Mouse (Mus musculus): ENCODE data around the gene Btg2. TPM values are rescaled to one million over a fixed set of nuclear protein-coding genes. Genes with fewer than 3 reads are reported as not detected.
A peak's percentile ranks its signal among the peaks of the same experiment; 100 is the strongest.

Gene Btg2
- polyA plus RNA-seq, 1 experiment = 19.8 TPM

DNA sequence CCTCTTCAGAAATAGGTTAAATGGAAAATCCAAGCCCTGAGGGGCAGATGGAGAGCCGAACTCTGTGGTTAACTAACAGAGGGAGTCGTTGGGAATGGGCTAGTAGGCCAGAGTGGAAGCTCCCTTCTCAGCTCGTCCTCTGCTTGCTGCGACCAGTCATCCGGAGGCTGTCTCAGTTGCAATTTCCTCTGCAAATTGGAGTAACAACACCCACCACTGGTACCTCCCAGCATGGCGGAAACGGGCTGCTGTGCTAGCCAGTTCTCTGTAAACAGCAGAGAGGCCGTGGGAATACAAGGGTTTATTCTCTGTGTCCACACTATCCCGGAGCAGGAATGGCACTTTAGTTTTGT, 15.2 kb downstream of the Btg2 start:
- H3K4me1 ChIP-seq (ENCODE audit: control insufficient read depth, insufficient read depth, low read length) = peaks cover 8% of the 10 kb centered on the region
- TF ChIP-seq POLR2A (IDR thresholded peaks at IDR 0.05; ENCODE audit: extremely low read depth, insufficient read depth, low read length) = no peak
- TF ChIP-seq CTCF (IDR thresholded peaks at IDR 0.05; ENCODE audit: extremely low read depth, insufficient read depth, low read length) = no peak
- H3K4me3 ChIP-seq (ENCODE audit: insufficient read depth, low read length) = no peak overlapping the region
- H3K27ac ChIP-seq (ENCODE audit: insufficient read depth, low read length) = peak overlapping the region; percentile 92

DNA sequence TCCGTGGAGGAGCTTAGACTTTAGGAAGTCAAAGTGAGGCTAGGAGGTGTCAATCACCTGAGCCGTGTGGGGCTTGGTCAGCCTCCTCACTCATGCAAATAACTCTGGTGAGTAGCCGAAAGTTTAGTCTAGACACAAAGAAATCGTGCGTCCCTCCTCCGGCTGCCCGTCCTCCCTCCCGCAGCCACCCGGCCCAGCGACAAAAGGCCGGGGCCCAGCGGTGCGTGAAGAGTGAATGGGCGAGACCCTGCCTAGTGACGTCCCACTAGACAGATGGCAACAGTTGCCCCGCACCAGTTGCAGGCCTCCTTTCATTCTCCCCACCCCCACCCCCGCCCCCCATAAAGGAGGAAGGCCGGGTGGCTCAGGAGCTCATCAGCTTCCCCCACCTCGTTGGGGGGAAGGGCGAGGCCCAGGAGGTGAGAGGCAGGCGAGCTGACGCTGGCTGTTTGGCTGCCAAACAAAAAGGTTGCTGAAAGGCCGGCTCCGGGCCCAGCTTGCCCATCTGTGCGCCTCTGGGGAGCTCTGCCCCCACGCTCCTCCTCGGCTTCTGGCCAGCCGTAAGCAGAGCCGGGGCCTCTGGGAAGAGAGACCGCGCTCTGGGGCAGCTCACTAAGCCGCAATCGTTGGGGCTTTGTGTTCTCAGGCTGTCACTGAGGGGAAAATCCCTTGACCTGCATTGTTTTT, 15.7 kb downstream of the Btg2 start:
- Histone ChIP-seq H3K27ac (ENCODE audit: insufficient read depth, low read length) (peak overlapping the region; percentile 92), H3K4me1 (ENCODE audit: control insufficient read depth, insufficient read depth, low read length) (peaks cover 8% of the 10 kb centered on the region), H3K4me3 (ENCODE audit: insufficient read depth, low read length) (no peak overlapping the region)
- TF ChIP-seq POLR2A (IDR thresholded peaks at IDR 0.05; ENCODE audit: extremely low read depth, insufficient read depth, low read length) (no peak), CTCF (IDR thresholded peaks at IDR 0.05; ENCODE audit: extremely low read depth, insufficient read depth, low read length) (no peak)

DNA sequence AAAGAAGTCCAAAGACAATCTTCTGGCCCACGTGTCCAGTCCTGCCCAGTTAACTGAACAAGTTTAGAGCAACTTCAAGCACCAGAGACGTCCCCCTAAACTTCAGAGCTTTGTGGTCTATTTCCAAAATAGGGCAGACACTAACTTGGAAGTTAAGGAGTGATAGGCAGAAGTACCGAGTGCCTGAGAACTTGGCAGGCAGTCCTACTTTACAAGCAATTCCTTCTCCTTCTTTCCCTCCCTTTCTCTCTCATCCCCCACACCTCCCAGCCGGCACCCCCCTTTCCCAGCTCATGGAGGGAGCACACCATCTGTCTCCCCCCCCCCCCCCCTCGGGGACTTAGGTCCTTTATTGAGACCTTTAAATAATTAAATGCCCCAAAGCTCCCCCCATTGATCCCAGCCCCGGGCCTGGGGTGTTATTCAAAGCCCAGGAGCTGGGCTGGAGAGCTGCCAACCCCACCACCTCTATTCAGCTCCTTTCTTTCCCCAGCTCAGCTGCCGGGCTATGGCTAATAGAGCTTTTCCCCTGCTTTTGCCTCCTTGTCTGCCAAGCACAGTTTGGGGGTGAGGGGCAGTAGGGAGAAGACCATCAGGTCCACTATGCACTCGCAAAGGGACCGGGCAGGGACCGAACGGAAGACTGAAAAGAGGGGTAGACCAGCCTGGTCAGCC, 16.4 kb downstream of the Btg2 start:
- Histone ChIP-seq H3K4me1 (ENCODE audit: control insufficient read depth, insufficient read depth, low read length) (peaks cover 8% of the 10 kb centered on the region), H3K4me3 (ENCODE audit: insufficient read depth, low read length) (no peak overlapping the region), H3K27ac (ENCODE audit: insufficient read depth, low read length) (peak overlapping the region; percentile 63; the same call in 1 of the 2 replicates)
- TF ChIP-seq POLR2A (IDR thresholded peaks at IDR 0.05; ENCODE audit: extremely low read depth, insufficient read depth, low read length) (no peak), CTCF (IDR thresholded peaks at IDR 0.05; ENCODE audit: extremely low read depth, insufficient read depth, low read length) (no peak)

DNA sequence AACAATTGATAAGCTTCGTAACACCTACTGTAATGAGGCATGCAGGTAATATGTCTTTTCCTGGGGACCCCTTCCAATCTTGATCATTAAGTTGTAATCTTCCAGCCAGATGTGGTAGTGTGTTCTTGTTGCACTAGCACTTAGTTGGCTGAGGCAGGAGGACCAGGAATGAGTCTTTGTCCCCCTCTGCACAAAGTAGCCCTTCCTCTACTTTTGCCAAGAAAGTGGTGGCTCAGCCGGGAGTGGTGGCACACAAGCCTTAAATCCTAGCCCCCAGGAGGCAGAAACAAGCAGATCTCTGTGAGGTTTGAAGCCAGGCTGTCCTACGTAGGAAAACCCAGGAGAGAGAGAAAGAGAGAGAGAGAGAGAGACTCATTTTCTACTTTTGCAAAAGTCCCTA, 17.0 kb downstream of the Btg2 start:
- TF ChIP-seq POLR2A (IDR thresholded peaks at IDR 0.05; ENCODE audit: extremely low read depth, insufficient read depth, low read length) = no peak
- no peak for TF ChIP-seq CTCF (IDR thresholded peaks at IDR 0.05; ENCODE audit: extremely low read depth, insufficient read depth, low read length)
- H3K27ac ChIP-seq (ENCODE audit: insufficient read depth, low read length) = no peak overlapping the region
- H3K4me3 ChIP-seq (ENCODE audit: insufficient read depth, low read length) = no peak overlapping the region
- peaks cover 8% of the 10 kb centered on the region for H3K4me1 ChIP-seq (ENCODE audit: control insufficient read depth, insufficient read depth, low read length)

DNA sequence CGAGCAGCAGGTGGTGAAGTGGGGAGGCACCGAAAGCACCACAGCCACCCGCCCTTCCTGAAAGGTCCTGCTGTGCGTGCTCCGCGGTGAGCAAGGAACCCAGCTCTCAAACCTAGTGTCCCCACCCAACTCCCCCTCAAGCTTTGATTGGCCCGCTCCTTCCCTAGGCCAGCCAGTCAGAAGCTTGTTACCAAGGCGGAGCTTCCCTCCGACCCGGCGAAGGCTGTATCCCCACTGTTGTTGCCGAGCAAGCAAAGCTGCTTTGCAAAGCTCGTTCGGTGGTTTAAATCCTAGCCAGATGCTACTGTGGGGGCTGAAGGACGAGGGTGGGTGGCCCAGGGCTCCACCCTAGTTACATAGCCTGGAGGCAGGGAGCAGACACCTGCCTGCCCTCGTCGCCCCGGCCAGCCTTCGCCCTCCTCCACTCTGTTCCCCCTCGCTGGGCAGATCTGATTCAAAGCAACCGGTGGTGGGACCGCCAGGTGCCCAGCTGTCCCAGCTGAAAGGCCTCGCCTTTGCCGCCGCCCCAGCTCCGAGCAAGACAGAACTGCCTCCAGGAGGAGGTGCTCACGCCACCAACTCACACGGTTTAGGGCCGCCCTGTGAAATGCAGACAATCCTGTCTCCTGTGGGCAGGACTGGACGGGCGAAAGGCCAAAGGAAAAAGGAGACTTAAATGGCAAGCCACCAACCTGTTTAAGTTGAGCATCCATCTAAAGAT, 17.9 kb downstream of the Btg2 start:
- H3K27ac ChIP-seq (ENCODE audit: insufficient read depth, low read length) = peak overlapping the region; percentile 83
- H3K4me3 ChIP-seq (ENCODE audit: insufficient read depth, low read length) = peak overlapping the region; percentile 6
- TF ChIP-seq POLR2A (IDR thresholded peaks at IDR 0.05; ENCODE audit: extremely low read depth, insufficient read depth, low read length) (peak; percentile 95), CTCF (IDR thresholded peaks at IDR 0.05; ENCODE audit: extremely low read depth, insufficient read depth, low read length) (no peak)
- peaks cover 8% of the 10 kb centered on the region for H3K4me1 ChIP-seq (ENCODE audit: control insufficient read depth, insufficient read depth, low read length)

DNA sequence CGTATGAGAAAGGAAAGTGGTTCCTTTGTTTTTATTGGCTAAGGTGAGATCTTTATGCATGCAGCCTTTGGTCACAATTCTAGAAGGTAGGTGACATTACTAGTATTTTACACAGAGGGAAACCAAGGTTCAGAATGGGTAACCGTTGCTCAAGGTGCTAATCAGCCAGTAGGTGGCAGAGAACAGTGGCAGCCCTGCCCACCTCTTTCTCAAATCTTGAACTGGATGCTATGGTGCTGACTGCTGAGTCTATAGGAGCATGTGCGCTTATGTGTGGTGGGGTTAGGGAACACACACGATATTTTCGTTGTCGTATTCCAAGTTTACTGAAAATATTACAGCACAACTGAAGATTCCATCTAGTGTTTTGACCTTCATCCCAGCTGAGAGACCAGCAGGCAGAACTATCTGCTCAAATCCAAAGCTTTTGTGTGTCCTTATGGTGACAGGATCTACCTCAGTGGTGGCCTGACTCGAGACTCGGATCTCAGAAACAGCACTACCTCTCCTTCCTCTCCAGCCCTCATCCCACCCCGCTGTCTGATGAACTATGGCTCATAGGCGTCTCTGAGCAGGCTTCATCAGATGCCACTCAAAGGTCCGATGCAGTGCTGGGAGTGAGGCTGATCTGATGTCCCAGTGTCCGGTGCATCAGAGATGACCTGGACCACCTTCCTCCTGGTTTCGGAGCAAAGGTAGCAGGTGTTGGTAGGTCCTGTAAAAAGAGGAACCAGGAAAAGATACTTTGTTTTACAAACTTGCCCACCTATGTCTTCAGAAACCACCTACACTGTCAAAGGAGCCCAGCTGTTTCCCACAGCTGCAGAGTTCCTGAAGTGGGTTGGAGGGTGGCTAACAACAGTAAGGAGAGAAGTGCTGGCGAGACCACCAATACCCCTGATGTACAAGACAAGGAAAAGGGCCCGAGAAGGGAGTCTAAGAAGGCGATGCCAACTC, 18.9 kb downstream of the Btg2 start:
- peaks cover 8% of the 10 kb centered on the region for H3K4me1 ChIP-seq (ENCODE audit: control insufficient read depth, insufficient read depth, low read length)
- no peak overlapping the region for H3K4me3 ChIP-seq (ENCODE audit: insufficient read depth, low read length)
- peak overlapping the region; percentile 8 for H3K27ac ChIP-seq (ENCODE audit: insufficient read depth, low read length)
- TF ChIP-seq CTCF (IDR thresholded peaks at IDR 0.05; ENCODE audit: extremely low read depth, insufficient read depth, low read length) = peak; percentile 54
- no peak for TF ChIP-seq POLR2A (IDR thresholded peaks at IDR 0.05; ENCODE audit: extremely low read depth, insufficient read depth, low read length)

DNA sequence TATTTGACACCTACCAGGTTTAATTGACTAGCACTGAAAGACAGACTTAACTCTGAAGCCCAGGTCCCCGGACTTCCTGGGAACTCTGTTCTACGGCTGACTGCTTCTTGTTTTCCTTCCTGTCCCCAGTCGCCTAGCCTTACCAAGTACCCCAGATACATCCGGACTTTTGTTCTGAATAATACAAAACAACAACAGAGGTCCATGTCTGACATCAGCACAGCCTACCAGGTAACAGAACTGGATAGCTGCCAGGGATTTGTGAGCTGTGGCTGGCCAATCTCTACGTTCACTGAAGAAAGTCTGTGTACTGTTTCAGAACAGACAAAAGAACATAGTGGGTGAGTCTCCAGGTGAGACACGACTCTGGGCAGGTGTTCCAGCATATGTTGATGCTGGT, 20.1 kb downstream of the Btg2 start:
- Histone ChIP-seq H3K4me3 (ENCODE audit: insufficient read depth, low read length) (no peak overlapping the region), H3K4me1 (ENCODE audit: control insufficient read depth, insufficient read depth, low read length) (peaks cover 8% of the 10 kb centered on the region), H3K27ac (ENCODE audit: insufficient read depth, low read length) (no peak overlapping the region)
- TF ChIP-seq CTCF (IDR thresholded peaks at IDR 0.05; ENCODE audit: extremely low read depth, insufficient read depth, low read length) = no peak
- no peak for TF ChIP-seq POLR2A (IDR thresholded peaks at IDR 0.05; ENCODE audit: extremely low read depth, insufficient read depth, low read length)

DNA sequence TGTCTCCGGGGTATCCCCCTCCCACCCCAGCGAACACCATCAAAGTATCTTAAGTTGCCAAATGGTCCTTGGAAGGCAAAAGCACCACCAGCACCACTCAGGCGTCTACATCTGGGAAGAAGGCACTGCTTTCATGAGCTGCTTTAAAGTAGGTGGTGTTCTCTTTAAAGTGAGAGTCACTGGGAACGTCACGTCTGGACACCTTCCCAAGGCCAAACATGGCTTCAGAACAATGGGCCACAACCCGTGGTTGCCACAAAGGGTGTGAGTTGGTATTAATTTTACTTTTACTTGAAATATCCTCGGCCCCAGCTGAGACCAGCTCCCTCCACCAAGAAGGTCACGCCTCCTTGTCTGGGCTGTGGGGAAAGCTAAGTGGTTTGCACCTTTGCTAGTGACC, 21.2 kb downstream of the Btg2 start:
- Histone ChIP-seq H3K4me1 (ENCODE audit: control insufficient read depth, insufficient read depth, low read length) (peaks cover 6% of the 10 kb centered on the region), H3K4me3 (ENCODE audit: insufficient read depth, low read length) (no peak overlapping the region), H3K27ac (ENCODE audit: insufficient read depth, low read length) (no peak overlapping the region)
- TF ChIP-seq CTCF (IDR thresholded peaks at IDR 0.05; ENCODE audit: extremely low read depth, insufficient read depth, low read length) = no peak
- no peak for TF ChIP-seq POLR2A (IDR thresholded peaks at IDR 0.05; ENCODE audit: extremely low read depth, insufficient read depth, low read length)

DNA sequence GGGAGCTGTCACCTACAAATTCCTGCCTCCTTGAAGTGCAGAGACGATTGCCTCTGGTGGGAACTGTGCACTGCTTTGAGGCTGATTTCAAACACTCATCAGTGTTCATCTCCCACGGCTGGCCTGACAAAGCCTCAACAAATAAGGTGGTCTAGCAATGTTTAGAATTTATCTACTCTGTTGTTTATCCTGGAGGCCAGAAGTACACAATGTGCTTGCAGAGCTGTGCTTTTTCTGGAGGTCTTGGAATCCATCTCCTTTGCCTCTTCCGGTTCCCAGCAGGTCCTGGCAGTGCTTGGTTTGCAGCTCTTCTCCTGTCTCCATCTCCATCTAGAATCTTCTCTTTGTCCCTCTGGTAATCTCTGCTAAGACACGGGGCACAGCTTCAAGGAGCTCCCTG, 22.6 kb downstream of the Btg2 start:
- no peak for TF ChIP-seq POLR2A (IDR thresholded peaks at IDR 0.05; ENCODE audit: extremely low read depth, insufficient read depth, low read length)
- TF ChIP-seq CTCF (IDR thresholded peaks at IDR 0.05; ENCODE audit: extremely low read depth, insufficient read depth, low read length) = no peak
- peaks cover 2% of the 10 kb centered on the region; the same call in 1 of the 2 replicates for H3K4me1 ChIP-seq (ENCODE audit: control insufficient read depth, insufficient read depth, low read length)
- H3K27ac ChIP-seq (ENCODE audit: insufficient read depth, low read length) = no peak overlapping the region
- no peak overlapping the region for H3K4me3 ChIP-seq (ENCODE audit: insufficient read depth, low read length)
